Mouse (Mus musculus) limb, embryonic 14.5 days (tissue): ENCODE data around the gene Rbm33. TPM values are rescaled to one million over a fixed set of nuclear protein-coding genes. Genes with fewer than 3 reads are reported as not detected.

ENCODE experiments used
- ATAC-seq: fragments of 200-750 bp; cut with Nextera tagmentation; 2 replicates; pipeline ENCODE4 v1.8.0; 2017; ENCODE audit warnings: low read depth, moderate number of reproducible peaks, moderate TSS enrichment; ENCODE audit not compliant: low FRiP score
- DNase-seq: peaks from one replicate; pipeline ENCODE4 v3.0.0-alpha.2; 2015; ENCODE audit warnings: low spot score
- H3K27ac ChIP-seq: fragments of 300-500 bp; sonication (generic); replicated peaks from 2 replicates; pipeline ENCODE4 v1.5.1; 2014; ENCODE audit warnings: low read depth, mild to moderate bottlenecking, low read length, moderate library complexity, mixed read lengths
- H3K27me3 ChIP-seq: fragments of 300-500 bp; sonication (generic); 2 replicates; pipeline ENCODE4 v1.6.1; 2014; ENCODE audit warnings: low read length, mixed read lengths; ENCODE audit not compliant: control insufficient read depth, insufficient read depth
- H3K36me3 ChIP-seq: fragments of 300-500 bp; sonication (generic); 2 replicates; pipeline ENCODE4 v1.6.1; 2014; ENCODE audit warnings: mild to moderate bottlenecking, low read length, moderate library complexity, mixed read lengths; ENCODE audit not compliant: control insufficient read depth, insufficient read depth
- H3K4me1 ChIP-seq: fragments of 300-500 bp; sonication (generic); 2 replicates; pipeline ENCODE4 v1.6.1; 2014; ENCODE audit warnings: antibody characterized with exemption, low read length, mixed read lengths; ENCODE audit not compliant: control insufficient read depth, insufficient read depth
- H3K4me2 ChIP-seq: fragments of 300-500 bp; sonication (generic); replicated peaks from 2 replicates; pipeline ENCODE4 v1.6.1; 2014; ENCODE audit warnings: low read depth, mild to moderate bottlenecking, low read length, moderate library complexity; ENCODE audit not compliant: severe bottlenecking
- H3K4me3 ChIP-seq: fragments of 300-500 bp; sonication (generic); replicated peaks from 2 replicates; pipeline ENCODE4 v1.5.1; 2014; ENCODE audit warnings: low read length
- H3K9ac ChIP-seq: fragments of 300-500 bp; sonication (generic); 2 replicates; pipeline ENCODE4 v1.6.1; 2014; ENCODE audit warnings: mild to moderate bottlenecking, low read depth, low read length, moderate library complexity; ENCODE audit not compliant: severe bottlenecking
- H3K9me3 ChIP-seq: fragments of 300-500 bp; sonication (generic); 2 replicates; pipeline ENCODE4 v1.6.1; 2016; ENCODE audit warnings: low read length; ENCODE audit not compliant: control insufficient read depth
- POLR2A ChIP-seq: fragments of 200-500 bp; IDR thresholded peaks from 2 replicates; pipeline ENCODE4 v1.8.0; 2012; ENCODE audit warnings: inconsistent platforms, mild to moderate bottlenecking, moderate library complexity, borderline replicate concordance; ENCODE audit not compliant: insufficient read depth, insufficient read length; ENCODE audit errors: extremely low read depth
- WGBS: fragments of 180-500 bp; shearing (Covaris S2); extraction: QIAGEN DNeasy Blood & Tissue Kit; methylation state at CpG from one replicate; pipeline ENCODE4 v1.1.7; 2014; 5-methylcytosine and 5-hydroxymethylcytosine counted together
- polyA plus RNA-seq, 2 experiments: library from polyadenylated mRNA; depleted of rRNA in 1 of 2; stranded (reverse) in 1 of 2; unstranded in 1 of 2; fragments of >200 nt; fragmentation: Nextera tagmentation in 1 of 2; extraction: Ambion mirVana in 1 of 2; gene quantifications; 2 replicates each; pipeline versions ENCODE4 v1.2.1 to v1.2.3; 2012 to 2014

Rbm33 gene
- polyA plus RNA-seq, 2 experiments, result 19.3 to 43.9 TPM

GRCm38 (mm10) chr5:28466351-28466750, 149.4 kb downstream of the Rbm33 start:
- H3K4me3 ChIP-seq, result peak overlapping the region; percentile 47
- ATAC-seq (no peak), DNase-seq (no peak)
- no peaks in the 10 kb centered on the region for H3K36me3 ChIP-seq
- no peak overlapping the region for H3K27ac ChIP-seq
- no peaks in the 10 kb centered on the region for H3K9me3 ChIP-seq
- H3K4me1 ChIP-seq, result peaks cover 8% of the 10 kb centered on the region
- peaks cover 79% of the 10 kb centered on the region for H3K27me3 ChIP-seq
- WGBS, result 0% methylated on average over 14 of the region's 15 CpGs
- TF ChIP-seq POLR2A, result no peak
- H3K9ac ChIP-seq, result no peak overlapping the region
- peak overlapping the region; percentile 45 for H3K4me2 ChIP-seq

GRCm38 (mm10) chr5:28466760-28467306, 149.9 kb downstream of the Rbm33 start, which contains the start of gene Shh:
Gene Shh (minus strand): TSS chr5:28467256.
- peak within 1 kb of the TSS; percentile 47 for H3K4me3 ChIP-seq
- no peak within 1 kb of the TSS for H3K27ac ChIP-seq
- ATAC-seq, result no peak
- no peaks in the 10 kb centered on the region for H3K36me3 ChIP-seq
- no peaks in the 10 kb centered on the region for H3K9me3 ChIP-seq
- peaks cover 8% of the 10 kb centered on the region for H3K4me1 ChIP-seq
- no peak for TF ChIP-seq POLR2A
- H3K4me2 ChIP-seq, result peak within 1 kb of the TSS; percentile 45
- no peak within 1 kb of the TSS for H3K9ac ChIP-seq
- WGBS, result under 1% methylated on average over 28 of the region's 31 CpGs
- DNase-seq, result no peak
- H3K27me3 ChIP-seq, result peaks cover 74% of the 10 kb centered on the region

Other genes with a start within 250 kb of the Rbm33 start
- 48.7 and 54.9 TPM in 2 replicates for gene Insig1, start 245.8 kb upstream of the Rbm33 start, polyA plus RNA-seq (2012; rRNA removed)
- gene Insig1, start 245.8 kb upstream of the Rbm33 start, polyA plus RNA-seq (2014; fragmentation: Nextera tagmentation; extraction: Ambion mirVana), result 47.4 and 61.6 TPM in 2 replicates
- 0.03 and 0.06 TPM in 2 replicates for gene En2, start 151.4 kb upstream of the Rbm33 start, polyA plus RNA-seq (2012; rRNA removed)
- not detected in 2 replicates for gene En2, start 151.4 kb upstream of the Rbm33 start, polyA plus RNA-seq (2014; fragmentation: Nextera tagmentation; extraction: Ambion mirVana)
- 0.23 and 0.26 TPM in 2 replicates for gene Cnpy1, start 71.3 kb upstream of the Rbm33 start, polyA plus RNA-seq (2012; rRNA removed)
- gene Cnpy1, start 71.3 kb upstream of the Rbm33 start, polyA plus RNA-seq (2014; fragmentation: Nextera tagmentation; extraction: Ambion mirVana), result not detected in 2 replicates
- 0.33 and 0.37 TPM in 2 replicates for gene Shh, start 150.1 kb downstream of the Rbm33 start, polyA plus RNA-seq (2012; rRNA removed)
- 0.06 TPM in 1 of 2 replicates, not detected in the other for gene Shh, start 150.1 kb downstream of the Rbm33 start, polyA plus RNA-seq (2014; fragmentation: Nextera tagmentation; extraction: Ambion mirVana)